Mouse (Mus musculus) neural tube, embryonic 14.5 days (tissue): ENCODE results near the gene Clec5a. TPM values are rescaled to one million over a fixed set of nuclear protein-coding genes. Genes with fewer than 3 reads are reported as not detected.

ENCODE experiments used
- ATAC-seq: fragments of 200-750 bp; cut with Nextera tagmentation; 2 replicates; pipeline ENCODE4 v1.8.0; 2017; ENCODE audit warnings: low read depth, mild to moderate bottlenecking, moderate TSS enrichment, moderate library complexity
- H3K27ac ChIP-seq: fragments of 300-500 bp; sonication (generic); 2 replicates; pipeline ENCODE4 v1.5.1; 2014; ENCODE audit warnings: low read depth, mild to moderate bottlenecking, control low read depth, low read length, moderate library complexity, mixed read lengths
- H3K27me3 ChIP-seq: fragments of 300-500 bp; sonication (generic); 2 replicates; pipeline ENCODE4 v1.6.1; 2014; ENCODE audit warnings: low read length; ENCODE audit not compliant: control insufficient read depth, insufficient read depth
- H3K36me3 ChIP-seq: fragments of 300-500 bp; sonication (generic); 2 replicates; pipeline ENCODE4 v1.6.1; 2014; ENCODE audit warnings: low read length, mixed read lengths; ENCODE audit not compliant: control insufficient read depth, insufficient read depth
- H3K4me1 ChIP-seq: fragments of 300-500 bp; sonication (generic); 2 replicates; pipeline ENCODE4 v1.6.1; 2014; ENCODE audit warnings: low read length; ENCODE audit not compliant: control insufficient read depth, insufficient read depth
- H3K4me2 ChIP-seq: fragments of 300-500 bp; sonication (generic); 2 replicates; pipeline ENCODE4 v1.6.1; 2014; ENCODE audit warnings: mild to moderate bottlenecking, low read depth, low read length, control low read depth
- H3K4me3 ChIP-seq: fragments of 300-500 bp; sonication (generic); 2 replicates; pipeline ENCODE4 v1.5.1; 2014; ENCODE audit warnings: low read depth, low read length, control low read depth, mixed read lengths
- H3K9ac ChIP-seq: fragments of 300-500 bp; sonication (generic); replicated peaks from 2 replicates; pipeline ENCODE4 v1.6.1; 2014; ENCODE audit warnings: low read depth, mild to moderate bottlenecking, control low read depth, low read length, mixed read lengths
- H3K9me3 ChIP-seq: fragments of 300-500 bp; sonication (generic); 2 replicates; pipeline ENCODE4 v1.6.1; 2016; ENCODE audit warnings: low read length; ENCODE audit not compliant: control insufficient read depth
- WGBS: fragments of 180-500 bp; shearing (Covaris S2); extraction: QIAGEN DNeasy Blood & Tissue Kit; methylation state at CpG from one replicate; pipeline ENCODE4 v1.1.7; 2014; 5-methylcytosine and 5-hydroxymethylcytosine counted together
- polyA plus RNA-seq: library from polyadenylated mRNA; unstranded; fragments of >200 nt; fragmentation: Nextera tagmentation; extraction: Ambion mirVana; gene quantifications from 2 replicates; pipeline ENCODE4 v1.2.1, GENCODE M21; 2014

Clec5a gene
- polyA plus RNA-seq, 1 experiment from 2014 or later, result 0.59 TPM

DNA sequence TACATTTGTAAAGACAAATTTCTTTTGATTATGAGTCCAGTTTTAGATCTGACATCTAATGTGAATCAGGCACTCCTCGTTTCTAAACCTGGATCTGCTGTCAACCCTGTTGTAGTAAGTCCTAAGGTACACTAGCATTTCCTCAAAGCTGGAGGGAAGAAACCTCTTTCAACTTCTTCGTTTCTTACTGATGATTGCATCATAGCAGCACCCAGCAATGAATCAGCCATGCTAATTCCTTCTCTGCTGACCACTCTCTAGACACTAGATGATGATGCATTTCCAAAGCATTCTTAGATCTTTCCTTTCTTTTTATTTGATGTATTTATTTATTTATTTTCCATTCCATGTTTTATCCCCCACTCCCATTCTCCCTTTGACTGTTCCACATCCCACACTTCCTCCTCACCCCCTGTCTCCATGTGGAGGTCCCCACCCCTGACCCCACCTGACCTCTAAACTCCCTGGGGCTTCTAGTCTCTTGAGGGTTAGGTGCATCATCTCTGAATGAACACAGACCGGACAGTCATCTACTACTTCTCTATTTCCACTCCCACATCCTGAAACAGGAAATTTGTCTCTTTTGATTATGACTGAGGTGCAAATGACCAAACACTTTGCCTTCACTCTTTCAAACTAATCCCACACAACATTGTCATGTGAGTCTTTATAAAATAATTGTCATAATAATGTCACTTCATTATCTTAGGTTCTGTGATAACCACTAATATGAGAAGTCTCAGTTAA, 9.4 kb upstream of the Clec5a start:
- 84% methylated on average over 3 of the region's 3 CpGs for WGBS

GRCm38 (mm10) chr6:40588346-40588745, 2.7 kb upstream of the Clec5a start:
- no peaks in the 10 kb centered on the region for H3K9me3 ChIP-seq
- 97% methylated on average over 2 of the region's 2 CpGs for WGBS
- H3K36me3 ChIP-seq, result no peaks in the 10 kb centered on the region
- H3K27ac ChIP-seq, result no peak overlapping the region
- no peak for ATAC-seq
- no peaks in the 10 kb centered on the region for H3K27me3 ChIP-seq
- no peak overlapping the region for H3K9ac ChIP-seq
- H3K4me3 ChIP-seq, result no peak overlapping the region
- no peak overlapping the region for H3K4me2 ChIP-seq
- H3K4me1 ChIP-seq, result no peaks in the 10 kb centered on the region

More for the DNA sequence above, 9.4 kb upstream of the Clec5a start:
- no peaks in the 10 kb centered on the region for H3K27me3 ChIP-seq
- no peak overlapping the region for H3K9ac ChIP-seq
- no peaks in the 10 kb centered on the region for H3K4me1 ChIP-seq
- no peak overlapping the region for H3K4me2 ChIP-seq
- H3K27ac ChIP-seq, result no peak overlapping the region
- no peaks in the 10 kb centered on the region for H3K9me3 ChIP-seq
- no peaks in the 10 kb centered on the region for H3K36me3 ChIP-seq
- no peak overlapping the region for H3K4me3 ChIP-seq
- ATAC-seq, result no peak

DNA sequence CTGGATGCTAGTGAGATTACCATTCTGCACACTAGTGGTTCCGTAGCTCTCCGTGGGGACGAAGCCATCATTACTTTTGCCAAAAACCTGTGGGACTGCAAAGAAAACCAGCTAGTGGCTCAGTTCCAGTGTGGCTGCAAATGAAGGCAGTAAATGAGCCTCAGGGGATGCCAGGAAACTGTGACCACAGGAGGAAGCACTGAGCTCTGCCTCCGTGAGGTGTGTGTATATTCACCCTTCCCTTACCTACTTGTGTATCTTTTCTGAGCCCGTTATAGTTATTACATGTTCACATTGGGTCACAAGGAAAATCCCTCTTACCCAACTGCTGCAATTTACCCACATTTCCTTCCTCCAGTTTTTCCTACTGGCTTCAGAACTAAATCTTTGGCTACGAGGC, 1.3 kb downstream of the Clec5a start:
- Histone ChIP-seq H3K4me3 (no peak overlapping the region), H3K4me1 (no peaks in the 10 kb centered on the region), H3K27me3 (no peaks in the 10 kb centered on the region), H3K4me2 (no peak overlapping the region), H3K36me3 (no peaks in the 10 kb centered on the region), H3K9me3 (no peaks in the 10 kb centered on the region), H3K9ac (no peak overlapping the region), H3K27ac (no peak overlapping the region)
- WGBS, result 85% methylated on average over 6 of the region's 6 CpGs
- no peak for ATAC-seq

- no peak for ATAC-seq
- 83% methylated on average over 1 of the region's 1 CpGs for whole genome bisulfite sequencing
- H3K27me3 ChIP-seq, result no peaks in the 10 kb centered on the region
These were observed 9.3 kb downstream of the Clec5a start for GRCm38 (mm10) chr6:40576305-40576704.

DNA sequence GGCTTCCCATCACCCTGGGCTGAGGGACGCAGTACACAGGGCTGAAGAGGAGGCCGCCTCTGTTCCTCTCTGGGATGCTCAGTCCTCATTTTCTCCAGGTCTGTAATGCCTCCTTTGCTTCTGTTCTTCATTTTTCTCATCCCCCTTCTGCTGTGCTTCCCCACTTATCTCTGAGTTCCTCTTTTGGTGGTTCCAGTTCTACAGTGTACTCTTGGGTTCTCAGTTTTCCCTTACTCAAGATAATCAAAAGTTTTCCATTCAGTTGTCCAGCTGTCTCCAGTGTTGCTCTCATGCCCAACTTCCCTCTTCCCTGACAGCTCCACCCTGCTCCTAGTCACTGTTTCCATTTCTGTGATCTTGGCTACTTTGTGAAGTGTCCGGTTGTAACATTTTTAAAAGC, 12.0 kb downstream of the Clec5a start:
- Histone ChIP-seq H3K9me3 (no peaks in the 10 kb centered on the region), H3K4me3 (no peak overlapping the region), H3K9ac (no peak overlapping the region), H3K27me3 (no peaks in the 10 kb centered on the region), H3K36me3 (no peaks in the 10 kb centered on the region), H3K4me2 (no peak overlapping the region), H3K4me1 (no peaks in the 10 kb centered on the region), H3K27ac (no peak overlapping the region)
- no peak for ATAC-seq
- 84% methylated on average over 3 of the region's 3 CpGs for WGBS

More at GRCm38 (mm10) chr6:40576305-40576704, 9.3 kb downstream of the Clec5a start:
- Histone ChIP-seq H3K9ac (no peak overlapping the region), H3K9me3 (no peaks in the 10 kb centered on the region), H3K4me3 (no peak overlapping the region), H3K27ac (no peak overlapping the region), H3K4me2 (no peak overlapping the region), H3K36me3 (no peaks in the 10 kb centered on the region), H3K4me1 (no peaks in the 10 kb centered on the region)

DNA sequence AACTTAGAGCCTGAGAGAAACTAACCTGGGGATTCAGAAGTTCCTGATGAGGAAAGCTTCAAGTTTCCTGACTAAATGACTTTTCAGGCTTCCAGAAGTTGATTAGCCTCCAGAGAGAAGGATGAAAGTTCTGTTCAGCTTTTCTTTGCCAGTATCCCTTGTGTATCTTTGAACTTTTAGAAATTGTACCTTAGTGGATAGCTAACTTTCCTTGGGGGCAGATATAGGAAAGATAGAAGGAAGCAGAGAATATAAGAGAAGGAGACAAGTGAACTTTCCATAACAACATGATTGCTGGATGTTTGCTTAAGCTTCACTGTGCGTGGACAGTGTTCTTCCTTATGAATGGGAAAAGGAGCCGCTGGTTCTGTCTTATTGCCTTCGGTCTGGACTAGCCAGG, 16.4 kb downstream of the Clec5a start, which contains the start of gene Olfr460:
Gene Olfr460 (plus strand): TSS at position 301 of the 400 bp plus-strand sequence.
- H3K4me3 ChIP-seq, result no peak within 1 kb of the TSS
- WGBS, result 89% methylated on average over 3 of the region's 3 CpGs
- H3K36me3 ChIP-seq, result no peaks in the 10 kb centered on the region
- ATAC-seq, result no peak
- no peak within 1 kb of the TSS for H3K4me2 ChIP-seq
- H3K9me3 ChIP-seq, result no peaks in the 10 kb centered on the region
- no peak within 1 kb of the TSS for H3K27ac ChIP-seq
- no peak within 1 kb of the TSS for H3K9ac ChIP-seq
- H3K27me3 ChIP-seq, result no peaks in the 10 kb centered on the region
- H3K4me1 ChIP-seq, result no peaks in the 10 kb centered on the region

- Histone ChIP-seq H3K4me1 (no peaks in the 10 kb centered on the region), H3K4me2 (no peak within 1 kb of the TSS), H3K27ac (no peak within 1 kb of the TSS), H3K9ac (no peak within 1 kb of the TSS), H3K4me3 (no peak within 1 kb of the TSS), H3K9me3 (no peaks in the 10 kb centered on the region), H3K36me3 (no peaks in the 10 kb centered on the region), H3K27me3 (no peaks in the 10 kb centered on the region)
- 89% methylated on average over 2 of the region's 2 CpGs for WGBS
- ATAC-seq, result no peak
These were observed 30.7 kb downstream of the Clec5a start, which contains the start of gene Olfr461 for GRCm38 (mm10) chr6:40554950-40555349. Gene Olfr461, minus strand, starts transcription at chr6:40555050.

DNA sequence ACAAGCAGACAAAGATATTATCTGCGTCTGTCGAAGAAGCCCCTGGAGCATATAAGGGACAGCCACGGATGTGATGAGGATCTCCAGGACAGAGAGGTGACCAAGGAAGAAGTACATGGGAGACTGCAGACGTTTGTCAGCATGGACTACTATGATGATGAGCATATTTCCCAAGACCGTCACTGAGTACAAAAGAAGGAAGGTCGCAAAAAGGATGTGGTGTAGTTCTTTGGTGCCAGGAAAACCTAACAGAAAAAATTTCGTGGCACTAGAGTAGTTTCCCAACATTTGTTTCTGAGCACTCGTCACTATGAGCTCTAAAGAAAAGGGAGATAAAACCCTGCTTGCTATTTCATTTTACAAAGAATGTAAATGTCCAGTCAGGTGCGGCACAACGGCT, 40.9 kb downstream of the Clec5a start:
- Histone ChIP-seq H3K4me1 (no peaks in the 10 kb centered on the region), H3K9me3 (no peaks in the 10 kb centered on the region), H3K4me2 (no peak overlapping the region), H3K36me3 (no peaks in the 10 kb centered on the region), H3K27ac (no peak overlapping the region), H3K27me3 (no peaks in the 10 kb centered on the region), H3K4me3 (no peak overlapping the region), H3K9ac (no peak overlapping the region)
- WGBS, result 85% methylated on average over 10 of the region's 10 CpGs
- no peak for ATAC-seq
